Mouse (Mus musculus) WW6 (cell line): ENCODE data around the gene Sprr2h.

Experiments
- DNase-seq: peaks from one replicate; pipeline ENCODE4 v3.0.0-alpha.2; 2013; ENCODE audit warnings: low read depth, low spot score

Gene Sprr2h

GRCm38 (mm10) chr3:92385385-92385784 is at the start of gene Sprr2h:
Gene Sprr2h (plus strand): TSS chr3:92385685.
- no peak for DNase-seq

- no peak for DNase-seq
Observed at GRCm38 (mm10) chr3:92336278-92336677, 49.2 kb upstream of the Sprr2h start.

GRCm38 (mm10) chr3:92338840-92339239 is 46.6 kb upstream of the Sprr2h start, which contains the start of gene Sprr2d:
Gene Sprr2d (plus strand): TSS chr3:92339140.
- DNase-seq: no peak

GRCm38 (mm10) chr3:92351843-92352242 is 33.6 kb upstream of the Sprr2h start, which contains the start of gene Sprr2e:
Gene Sprr2e (plus strand): TSS chr3:92352143.
- DNase-seq: no peak

GRCm38 (mm10) chr3:92361619-92362018 is 23.9 kb upstream of the Sprr2h start:
- DNase-seq: no peak

- no peak for DNase-seq
Observed at GRCm38 (mm10) chr3:92364887-92365286, 20.6 kb upstream of the Sprr2h start, which contains the start of gene Sprr2f. Gene Sprr2f (plus strand): TSS chr3:92365187.

GRCm38 (mm10) chr3:92373613-92374012 is 11.9 kb upstream of the Sprr2h start:
- DNase-seq: no peak

- DNase-seq: no peak
Observed at GRCm38 (mm10) chr3:92394301-92394700, 8.8 kb downstream of the Sprr2h start.

- no peak for DNase-seq
Observed at GRCm38 (mm10) chr3:92407691-92408090, 22.2 kb downstream of the Sprr2h start, which contains the start of gene Sprr2i. Gene Sprr2i (plus strand): TSS chr3:92407991.

GRCm38 (mm10) chr3:92417782-92418181 is 32.3 kb downstream of the Sprr2h start, which contains the start of gene Sprr2j-ps:
Gene Sprr2j-ps (plus strand): TSS chr3:92418082.
- no peak for DNase-seq

GRCm38 (mm10) chr3:92429323-92429722 is 43.8 kb downstream of the Sprr2h start, which contains the start of gene Gm9774:
Gene Gm9774 (minus strand): TSS chr3:92429423.
- no peak for DNase-seq

- no peak for DNase-seq
Observed at GRCm38 (mm10) chr3:92432282-92432681, 46.8 kb downstream of the Sprr2h start, which contains the start of gene Sprr2k. Gene Sprr2k (plus strand): TSS chr3:92432582.
